Mouse (Mus musculus): ENCODE results near the gene Hopx.

DNA sequence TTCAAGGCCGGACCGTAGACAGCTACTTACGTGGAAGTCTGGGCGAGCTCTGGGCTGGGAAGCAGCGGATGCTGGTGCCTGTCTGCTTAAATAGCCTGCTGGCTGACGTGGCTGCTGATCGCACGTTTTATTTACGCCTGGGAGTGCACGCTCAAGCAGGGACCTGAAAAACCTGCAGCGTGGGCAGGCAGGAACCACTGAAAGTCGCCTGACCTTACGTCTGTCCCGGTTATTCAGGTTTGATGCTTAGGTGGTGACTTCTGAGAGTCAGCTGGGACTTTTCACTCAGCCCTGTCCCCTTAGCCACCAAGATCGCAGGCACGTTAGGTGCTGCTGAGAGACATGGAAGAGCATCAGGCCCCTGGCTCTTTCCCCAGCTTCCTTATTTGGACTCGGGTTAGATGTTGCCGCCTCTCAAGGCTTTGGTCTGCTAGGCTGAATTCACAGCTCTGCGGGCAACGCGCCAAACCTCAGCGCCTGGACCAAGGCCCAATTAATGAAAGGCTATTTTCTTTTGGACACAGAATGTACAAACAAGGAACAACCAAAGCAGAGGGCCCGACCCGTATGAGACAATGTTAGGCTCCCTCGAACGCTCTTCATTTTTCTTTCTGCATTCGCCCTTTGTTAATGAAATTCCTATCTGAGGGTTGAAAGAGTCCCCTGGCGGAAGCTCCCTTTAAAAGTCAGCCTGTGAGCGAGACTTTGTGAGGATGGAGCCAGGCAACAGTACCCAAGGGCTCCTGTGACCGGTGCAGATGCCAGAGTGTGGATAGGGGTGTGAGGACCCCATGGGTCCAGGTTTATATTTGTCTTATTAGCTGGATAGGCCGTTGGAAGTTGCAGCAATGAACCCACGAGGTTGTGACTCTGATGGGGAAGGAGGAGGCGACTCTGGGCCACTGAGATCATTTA lies at the start of gene Hopx:
- TF ChIP-seq POLR2A (IDR thresholded peaks at IDR 0.05; ENCODE audit: control insufficient read depth in 1 of 2, insufficient read depth in 1 of 2, low read depth in 1 of 2, low read length in 2 of 2, poor library complexity in 1 of 2), result no peak
- no peak for TF ChIP-seq CTCF (IDR thresholded peaks at IDR 0.05 in 2 of 3, conservative IDR thresholded peaks at IDR 0.05 in 1 of 3; ENCODE audit: control insufficient read depth in 1 of 3, insufficient read depth in 1 of 3, low read depth in 2 of 3, low read length in 3 of 3, poor library complexity in 1 of 3, severe bottlenecking in 1 of 3)
- no peak for TF ChIP-seq CHD1 (IDR thresholded peaks at IDR 0.05; ENCODE audit: low read depth, low read length)
- TF ChIP-seq EP300 (IDR thresholded peaks at IDR 0.05; ENCODE audit: low read depth in 1 of 2, low read length in 2 of 2), result no peak
- no peak for TF ChIP-seq ZNF384 (IDR thresholded peaks at IDR 0.05; ENCODE audit: low read depth, low read length)
- no peak for TF ChIP-seq POLR2AphosphoS5 (IDR thresholded peaks at IDR 0.05; ENCODE audit: borderline replicate concordance, low read depth, low read length)
- TF ChIP-seq RCOR1 (IDR thresholded peaks at IDR 0.05; ENCODE audit: low read depth, low read length), result no peak
- no peak for TF ChIP-seq E2F4 (IDR thresholded peaks at IDR 0.05; ENCODE audit: borderline replicate concordance, low read depth, low read length)
